Mouse (Mus musculus): Measurements from ENCODE around the gene Usp32. TPM values are rescaled to one million over a fixed set of nuclear protein-coding genes. Genes with fewer than 3 reads are reported as not detected.
A peak's percentile ranks its signal among the peaks of the same experiment; 100 is the strongest.

Gene Usp32
- total RNA-seq, 2 experiments from 2014 or later = 80.8 to 87.9 TPM

GRCm38 (mm10) chr11:85003566-85003965 is 136.4 kb downstream of the Usp32 start:
- DNase-seq (ENCODE audit: extremely low spot score in 1 of 2, low spot score in 2 of 2) = no peak
- intact Hi-C loops (cut with DNase I) = no loop called here

GRCm38 (mm10) chr11:84995241-84995640 is 144.7 kb downstream of the Usp32 start:
- DNase-seq (ENCODE audit: extremely low spot score in 1 of 2, low spot score in 2 of 2) = no peak
- intact Hi-C loops (cut with DNase I) = no loop called here

- DNase-seq (ENCODE audit: extremely low spot score in 1 of 2, low spot score in 2 of 2) = no peak
- intact Hi-C loops (cut with DNase I) = no loop called here
These were observed 147.0 kb downstream of the Usp32 start for GRCm38 (mm10) chr11:84992996-84993395.

GRCm38 (mm10) chr11:84988341-84988919 is 151.5 kb downstream of the Usp32 start:
- no peak for DNase-seq (ENCODE audit: extremely low spot score in 1 of 2, low spot score in 2 of 2)
- intact Hi-C loops (cut with DNase I) = no loop called here

- no peak for DNase-seq (ENCODE audit: extremely low spot score in 1 of 2, low spot score in 2 of 2)
- intact Hi-C loops (cut with DNase I) = no loop called here
These were observed 154.5 kb downstream of the Usp32 start for GRCm38 (mm10) chr11:84985421-84985820.

GRCm38 (mm10) chr11:84980697-84981096 is 159.3 kb downstream of the Usp32 start:
- intact Hi-C loops (cut with DNase I) = no loop called here

GRCm38 (mm10) chr11:84979351-84979750 is 160.6 kb downstream of the Usp32 start:
- DNase-seq (ENCODE audit: extremely low spot score in 1 of 2, low spot score in 2 of 2) = no peak
- intact Hi-C loops (cut with DNase I) = loop anchor here (2.0 kb wide), 1 partner anchor 61 kb away; no protein-coding TSS in a partner anchor

More at GRCm38 (mm10) chr11:84980697-84981096, 159.3 kb downstream of the Usp32 start:
- no peak for DNase-seq (ENCODE audit: extremely low spot score in 1 of 2, low spot score in 2 of 2)

GRCm38 (mm10) chr11:84978113-84978512 is 161.8 kb downstream of the Usp32 start:
- peak in 1 of 2 experiments; percentile 73 for DNase-seq (ENCODE audit: extremely low spot score in 1 of 2, low spot score in 2 of 2)
- intact Hi-C loops (cut with DNase I) = loop anchor here (2.0 kb wide), 1 partner anchor 59 kb away; no protein-coding TSS in a partner anchor

GRCm38 (mm10) chr11:84977385-84977952 is 162.5 kb downstream of the Usp32 start:
- no peak for DNase-seq (ENCODE audit: extremely low spot score in 1 of 2, low spot score in 2 of 2)
- intact Hi-C loops (cut with DNase I) = no loop called here

- no peak for DNase-seq (ENCODE audit: extremely low spot score in 1 of 2, low spot score in 2 of 2)
- intact Hi-C loops (cut with DNase I) = no loop called here
These were observed 163.3 kb downstream of the Usp32 start for GRCm38 (mm10) chr11:84976706-84977105.

GRCm38 (mm10) chr11:84974582-84974981 is 165.4 kb downstream of the Usp32 start:
- intact Hi-C loops (cut with DNase I) = no loop called here
- DNase-seq (ENCODE audit: extremely low spot score in 1 of 2, low spot score in 2 of 2) = no peak

- DNase-seq (ENCODE audit: extremely low spot score in 1 of 2, low spot score in 2 of 2) = no peak
- intact Hi-C loops (cut with DNase I) = no loop called here
These were observed 166.3 kb downstream of the Usp32 start for GRCm38 (mm10) chr11:84973661-84974060.

GRCm38 (mm10) chr11:84972067-84972466 is 167.9 kb downstream of the Usp32 start:
- peak in 1 of 2 experiments; percentile 59 for DNase-seq (ENCODE audit: extremely low spot score in 1 of 2, low spot score in 2 of 2)
- intact Hi-C loops (cut with DNase I) = no loop called here

GRCm38 (mm10) chr11:84968775-84969174 is 171.2 kb downstream of the Usp32 start:
- intact Hi-C loops (cut with DNase I) = no loop called here
- DNase-seq (ENCODE audit: extremely low spot score in 1 of 2, low spot score in 2 of 2) = peak in 1 of 2 experiments; percentile 91

GRCm38 (mm10) chr11:84968309-84968708 is 171.7 kb downstream of the Usp32 start:
- no peak for DNase-seq (ENCODE audit: extremely low spot score in 1 of 2, low spot score in 2 of 2)

GRCm38 (mm10) chr11:84967113-84967512 is 172.8 kb downstream of the Usp32 start:
- DNase-seq (ENCODE audit: extremely low spot score in 1 of 2, low spot score in 2 of 2) = no peak
- intact Hi-C loops (cut with DNase I) = no loop called here

More at GRCm38 (mm10) chr11:84968309-84968708, 171.7 kb downstream of the Usp32 start:
- intact Hi-C loops (cut with DNase I) = no loop called here

- DNase-seq (ENCODE audit: extremely low spot score in 1 of 2, low spot score in 2 of 2) = no peak
- intact Hi-C loops (cut with DNase I) = no loop called here
These were observed 173.3 kb downstream of the Usp32 start for GRCm38 (mm10) chr11:84966696-84967095.

- no peak for DNase-seq (ENCODE audit: extremely low spot score in 1 of 2, low spot score in 2 of 2)
- intact Hi-C loops (cut with DNase I) = no loop called here
These were observed 176.4 kb downstream of the Usp32 start for GRCm38 (mm10) chr11:84963556-84963955.

GRCm38 (mm10) chr11:84962536-84962935 is 177.4 kb downstream of the Usp32 start:
- no peak for DNase-seq (ENCODE audit: extremely low spot score in 1 of 2, low spot score in 2 of 2)
- intact Hi-C loops (cut with DNase I) = no loop called here

- no peak for DNase-seq (ENCODE audit: extremely low spot score in 1 of 2, low spot score in 2 of 2)
- intact Hi-C loops (cut with DNase I) = no loop called here
These were observed 178.4 kb downstream of the Usp32 start for GRCm38 (mm10) chr11:84961571-84961970.

GRCm38 (mm10) chr11:84960780-84961179 is 179.2 kb downstream of the Usp32 start:
- intact Hi-C loops (cut with DNase I) = no loop called here

More at GRCm38 (mm10) chr11:84960780-84961179, 179.2 kb downstream of the Usp32 start:
- DNase-seq (ENCODE audit: extremely low spot score in 1 of 2, low spot score in 2 of 2) = no peak
